26 mouse cellular contexts compared by ENCODE assay signal in the genomic region with DNA sequence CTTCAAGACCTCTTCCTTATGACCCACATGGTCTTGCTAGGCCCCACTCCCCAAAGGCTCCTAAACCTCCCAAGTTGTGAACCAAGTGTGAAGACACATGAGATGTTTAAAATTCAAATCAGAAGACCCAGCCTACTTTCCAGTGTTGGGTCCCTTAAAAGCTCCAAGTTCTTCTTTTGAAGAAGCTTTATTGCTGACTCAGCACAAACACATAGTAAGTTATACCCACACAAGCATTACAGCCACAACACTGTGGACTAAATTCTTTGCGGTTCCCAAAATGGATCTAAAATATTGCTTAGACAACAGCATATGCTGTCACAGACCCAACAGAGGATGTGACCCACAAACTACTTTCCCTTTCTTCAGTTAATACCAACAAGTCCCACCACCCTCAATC.
"Had no signal": no experiment of that assay in that cellular context is flagged by ENCODE, and none has a peak within 500 bp of the region (broad histone marks: within the 10 kb centered on the region; RNA-seq: fewer than 3 reads in every experiment).

No protein-coding gene starts in this region.

- H3K4me1 ChIP-seq: embryonic facial prominence, embryonic 10.5 days; embryonic facial prominence, embryonic 15.5 days; forebrain, embryonic 10.5 days; forebrain, embryonic 12.5 days; forebrain, embryonic 13.5 days; forebrain, embryonic 15.5 days had no signal

- H3K4me3 ChIP-seq: embryonic facial prominence, embryonic 10.5 days; embryonic facial prominence, embryonic 12.5 days; embryonic facial prominence, embryonic 13.5 days; embryonic facial prominence, embryonic 15.5 days; erythroblast, embryonic 14.5 days; forebrain, embryonic 10.5 days; forebrain, embryonic 12.5 days; forebrain, embryonic 13.5 days; forebrain, embryonic 15.5 days; gastrocnemius, adult 2 months; heart, adult 2 months had no signal

- H3K4me2 ChIP-seq: embryonic facial prominence, embryonic 12.5 days; embryonic facial prominence, embryonic 13.5 days; embryonic facial prominence, embryonic 15.5 days; forebrain, embryonic 12.5 days; forebrain, embryonic 13.5 days; forebrain, embryonic 15.5 days had no signal

- H3K9ac ChIP-seq: embryonic facial prominence, embryonic 12.5 days; embryonic facial prominence, embryonic 13.5 days; embryonic facial prominence, embryonic 15.5 days; forebrain, embryonic 12.5 days; forebrain, embryonic 13.5 days; forebrain, embryonic 15.5 days; forebrain, postnatal 0 days had no signal

- H3K9me3 ChIP-seq: embryonic facial prominence, embryonic 10.5 days; embryonic facial prominence, embryonic 12.5 days; embryonic facial prominence, embryonic 15.5 days; forebrain, embryonic 10.5 days; forebrain, embryonic 12.5 days; forebrain, embryonic 15.5 days had no signal

- DNase-seq: cerebellum, adult 9-10 months; cerebellum, adult 9-11 months; cerebellum, postnatal 10 days; cerebellum, postnatal 14 days; cerebellum, postnatal 25 days; cerebellum, postnatal 36 days; embryo, embryonic 11 days; forebrain, postnatal 0 days; gastrocnemius, adult 2 months; gastrocnemius, postnatal 10 days; gastrocnemius, postnatal 14 days; gastrocnemius, postnatal 25 days; gastrocnemius, postnatal 36 days; heart, adult 18-20 months; heart, adult 2 months had no signal

- H3K27ac ChIP-seq: embryonic facial prominence, embryonic 10.5 days; embryonic facial prominence, embryonic 12.5 days; embryonic facial prominence, embryonic 13.5 days; embryonic facial prominence, embryonic 15.5 days; forebrain, embryonic 10.5 days; forebrain, embryonic 12.5 days; forebrain, embryonic 13.5 days; forebrain, embryonic 15.5 days; gastrocnemius, adult 2 months; heart, adult 2 months had no signal

- H3K27me3 ChIP-seq: embryonic facial prominence, embryonic 12.5 days; embryonic facial prominence, embryonic 13.5 days; embryonic facial prominence, embryonic 15.5 days; forebrain, embryonic 12.5 days; forebrain, embryonic 13.5 days; forebrain, embryonic 15.5 days had no signal

- ATAC-seq: forebrain, embryonic 13.5 days; forebrain, embryonic 14.5 days; forebrain, embryonic 15.5 days; forebrain, embryonic 16.5 days; forebrain, postnatal 0 days had no signal

- H3K36me3 ChIP-seq: embryonic facial prominence, embryonic 10.5 days; embryonic facial prominence, embryonic 12.5 days; embryonic facial prominence, embryonic 13.5 days; embryonic facial prominence, embryonic 15.5 days; forebrain, embryonic 10.5 days; forebrain, embryonic 12.5 days; forebrain, embryonic 15.5 days had no signal
